Comparison of ENCODE assay signal across 8 mouse cellular contexts in the genomic region with DNA sequence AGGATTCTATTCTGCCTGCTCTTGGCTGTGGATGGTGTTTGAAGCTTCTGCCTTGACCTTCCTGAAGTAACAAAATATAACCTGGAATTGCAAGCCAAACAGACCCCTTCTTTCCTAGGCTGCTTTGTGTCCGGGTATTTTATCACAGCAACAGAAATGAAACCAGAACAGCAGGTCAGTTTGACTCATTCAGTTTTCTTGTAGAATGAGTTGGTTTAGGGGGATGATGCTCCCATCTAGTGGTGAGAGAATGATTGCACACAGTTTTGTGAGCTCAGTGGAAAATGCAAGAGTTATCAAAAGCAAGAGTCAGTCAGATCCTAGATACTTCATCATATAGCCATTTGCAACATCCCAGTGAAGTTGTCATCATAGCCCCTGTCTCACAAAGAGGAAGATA. TPM values are rescaled to one million over a fixed set of nuclear protein-coding genes. Genes with fewer than 3 reads are reported as not detected.
DNase-seq lines count a peak whose midpoint lies in the region; ATAC-seq and TF ChIP-seq lines count a peak whose summit lies in the region.

No protein-coding gene starts in this region.

- intact Hi-C loops in left cerebral cortex, postnatal 36 days (cut with DNase I): loop anchor here (2.0 to 10.0 kb wide), 3 partner anchors 112 to 845 kb away; no protein-coding TSS in a partner anchor

- ATAC-seq in hindbrain, postnatal 0 days: no peak
- ATAC-seq in hindbrain, embryonic 12.5 days (ENCODE audit: low FRiP score): no peak

- no peaks in the 10 kb centered on the region for H3K4me1 ChIP-seq in hindbrain, postnatal 0 days (ENCODE audit: insufficient read depth, low read length)
- no peaks in the 10 kb centered on the region for H3K4me1 ChIP-seq in hindbrain, embryonic 12.5 days

- H3K4me3 ChIP-seq in hindbrain, postnatal 0 days (ENCODE audit: low read length): no peak overlapping the region
- H3K4me3 ChIP-seq in hindbrain, embryonic 12.5 days: no peak overlapping the region

- peak; percentile 83 for TF ChIP-seq CTCF in hindbrain, postnatal 0 days (IDR thresholded peaks at IDR 0.05; ENCODE audit: low read depth)

- H3K27ac ChIP-seq in hindbrain, postnatal 0 days: no peak overlapping the region
- no peak overlapping the region for H3K27ac ChIP-seq in hindbrain, embryonic 12.5 days

- H3K36me3 ChIP-seq in hindbrain, postnatal 0 days (ENCODE audit: insufficient read depth, low read length): no peaks in the 10 kb centered on the region
- H3K36me3 ChIP-seq in hindbrain, embryonic 12.5 days: no peaks in the 10 kb centered on the region

- no peaks in the 10 kb centered on the region for H3K9me3 ChIP-seq in hindbrain, postnatal 0 days (ENCODE audit: low read length)
- H3K9me3 ChIP-seq in hindbrain, embryonic 12.5 days (replicated peaks): no peaks in the 10 kb centered on the region

- WGBS in hindbrain, postnatal 0 days: 52% methylated on average over 1 of the region's 1 CpGs
- 84% methylated on average over 1 of the region's 1 CpGs for WGBS in hindbrain, embryonic 12.5 days

- no peak overlapping the region for H3K9ac ChIP-seq in hindbrain, postnatal 0 days (replicated peaks; ENCODE audit: low read length)
- H3K9ac ChIP-seq in hindbrain, embryonic 12.5 days: no peak overlapping the region

- peak; percentile 79 for DNase-seq in hindbrain, postnatal 0 days (ENCODE audit: low spot score)
- peak; percentile 75 for DNase-seq in 3T3-L1 (ENCODE audit: low read depth, low spot score)
- peak; percentile 43 for DNase-seq in CD4-positive, CD25-positive, alpha-beta regulatory T cell, adult 2 months (ENCODE audit: low read depth, low spot score)
- peak; percentile 31 for DNase-seq in forelimb bud, embryonic 11.5 days (ENCODE audit: low read depth, low spot score)
- DNase-seq in thymus, postnatal 36 days: no peak
- no peak for DNase-seq in thymus, postnatal 10 days (ENCODE audit: low spot score in 2 of 2)
- no peak for DNase-seq in left cerebral cortex, postnatal 36 days (ENCODE audit: low spot score in 2 of 2)

- no peaks in the 10 kb centered on the region for H3K27me3 ChIP-seq in hindbrain, postnatal 0 days (ENCODE audit: insufficient read depth, low read length)
- no peaks in the 10 kb centered on the region for H3K27me3 ChIP-seq in hindbrain, embryonic 12.5 days

- H3K4me2 ChIP-seq in hindbrain, postnatal 0 days (ENCODE audit: low read depth, low read length): no peak overlapping the region
- no peak overlapping the region for H3K4me2 ChIP-seq in hindbrain, embryonic 12.5 days (replicated peaks)

RNA-seq across cellular contexts. Expression of a gene that starts 16.7 kb away (rescaled TPM):
- 6.8 and 10.8 TPM in 2 replicates for total RNA-seq in hindbrain, postnatal 0 days (2014; rRNA removed)
- polyA plus RNA-seq in hindbrain, postnatal 0 days (2015; fragmentation: Nextera tagmentation; extraction: Ambion mirVana): 4.2 and 4.5 TPM in 2 replicates
- polyA plus RNA-seq in hindbrain, embryonic 12.5 days (2016; fragmentation: Nextera tagmentation; extraction: Ambion mirVana): 8.4 and 9.3 TPM in 2 replicates
- total RNA-seq in left cerebral cortex, postnatal 36 days (2021): 1 to 10 TPM; 6.9 to 7.1 TPM

Comparison
In these comparisons a context has a peak if more than half of its experiments do, and no peak if none do; other contexts are left out.
1. DNase-seq: peak in hindbrain, postnatal 0 days (single experiment), 3T3-L1 (single experiment), CD4-positive, CD25-positive, alpha-beta regulatory T cell, adult 2 months (single experiment) and forelimb bud, embryonic 11.5 days (single experiment); none in thymus, postnatal 36 days (0 of 2), thymus, postnatal 10 days (0 of 2) and left cerebral cortex, postnatal 36 days (0 of 2).